Mouse (Mus musculus) MEL (cell line): ENCODE measurements at regions not wholly inside any gene's neighbourhood (a gene's known extent, or its start where the extent isn't known, plus 50 kb on each side); places are given as distances from the start of the nearest gene placed in this dataset.

Experiments
- DNase-seq: peaks from one replicate; pipeline ENCODE4 v3.0.0; 2011; ENCODE audit warnings: low read depth, low spot score
- H3K27ac ChIP-seq: 2 replicates; pipeline ENCODE4 v1.5.1; 2012; ENCODE audit warnings: low read depth, mild to moderate bottlenecking, control low read depth, low read length, moderate library complexity; ENCODE audit not compliant: control insufficient read depth
- H3K27me3 ChIP-seq, 2 experiments: fragments of 150-350 bp in 1 of 2; sonication (generic) in 1 of 2; 2 replicates each; pipeline ENCODE4 v1.6.1; 2012; ENCODE audit warnings: low read length in 2 of 2, mild to moderate bottlenecking in 2 of 2, improper control_type of control experiment in 1 of 2, moderate library complexity in 1 of 2; ENCODE audit not compliant: insufficient read depth in 2 of 2, control insufficient read depth in 1 of 2
- H3K36me3 ChIP-seq, 2 experiments: 2 replicates each; pipeline ENCODE4 v1.6.1; 2012 to 2014; ENCODE audit warnings: low read length in 2 of 2, improper control_type of control experiment in 1 of 2, inconsistent platforms in 1 of 2, mild to moderate bottlenecking in 1 of 2; ENCODE audit not compliant: insufficient read depth in 2 of 2, control insufficient read depth in 1 of 2
- H3K4me1 ChIP-seq, 2 experiments: fragments of 150-350 bp in 1 of 2; sonication (generic) in 1 of 2; 2 replicates each; pipeline ENCODE4 v1.6.1; 2012; ENCODE audit warnings: low read length in 2 of 2, improper control_type of control experiment in 1 of 2, mild to moderate bottlenecking in 1 of 2; ENCODE audit not compliant: insufficient read depth in 2 of 2, control insufficient read depth in 1 of 2
- H3K4me3 ChIP-seq, 2 experiments: fragments of 150-350 bp in 1 of 2; sonication (generic) in 1 of 2; 2 replicates each; pipeline ENCODE4 v1.5.1; 2012; ENCODE audit warnings: low read depth in 2 of 2, low read length in 2 of 2, mild to moderate bottlenecking in 2 of 2, moderate library complexity in 2 of 2, control low read depth in 1 of 2, improper control_type of control experiment in 1 of 2; ENCODE audit not compliant: control insufficient read depth in 1 of 2, insufficient read depth in 1 of 2
- H3K79me2 ChIP-seq: 2 replicates; pipeline ENCODE4 v1.6.1; 2012; ENCODE audit warnings: mild to moderate bottlenecking, low read length, moderate library complexity; ENCODE audit not compliant: control insufficient read depth, poor library complexity, insufficient read depth
- H3K9ac ChIP-seq: 2 replicates; pipeline ENCODE4 v1.6.1; 2012; ENCODE audit warnings: low read depth, mild to moderate bottlenecking, control low read depth, low read length, moderate library complexity; ENCODE audit not compliant: control insufficient read depth, poor library complexity, severe bottlenecking
- H3K9me3 ChIP-seq: fragments of 150-350 bp; sonication (generic); replicated peaks from 2 replicates; pipeline ENCODE4 v1.6.1; 2012; ENCODE audit warnings: mild to moderate bottlenecking, low read length, improper control_type of control experiment, moderate library complexity; ENCODE audit not compliant: insufficient read depth
- BHLHE40 ChIP-seq: IDR thresholded peaks from 2 replicates; pipeline ENCODE4 v1.6.1; 2012; ENCODE audit warnings: low read depth, mild to moderate bottlenecking, inconsistent platforms, low read length, improper control_type of control experiment, borderline replicate concordance
- CHD2 ChIP-seq: IDR thresholded peaks from 2 replicates; pipeline ENCODE4 v1.6.1; 2011; ENCODE audit warnings: low read length, improper control_type of control experiment
- CTCF ChIP-seq, 3 experiments: IDR thresholded peaks in 2 of 3; conservative IDR thresholded peaks in 1 of 3; 2 replicates each; pipeline ENCODE4 v1.5.1; 2011 to 2012; ENCODE audit warnings: low read length in 3 of 3, low read depth in 2 of 3, mild to moderate bottlenecking in 2 of 3, improper control_type of control experiment in 1 of 3, inconsistent platforms in 1 of 3, mixed read lengths in 1 of 3, moderate library complexity in 1 of 3; ENCODE audit not compliant: control insufficient read depth in 1 of 3, insufficient read depth in 1 of 3, poor library complexity in 1 of 3, severe bottlenecking in 1 of 3
- E2F4 ChIP-seq: IDR thresholded peaks from 2 replicates; pipeline ENCODE4 v1.6.1; 2011; ENCODE audit warnings: low read depth, low read length, improper control_type of control experiment, borderline replicate concordance
- EP300 ChIP-seq, 2 experiments: IDR thresholded peaks; 2 replicates each; pipeline ENCODE4 v1.6.1; 2011; ENCODE audit warnings: improper control_type of control experiment in 2 of 2, low read length in 2 of 2, low read depth in 1 of 2, mild to moderate bottlenecking in 1 of 2
- ETS1 ChIP-seq: IDR thresholded peaks from 2 replicates; pipeline ENCODE4 v1.6.1; 2012; ENCODE audit warnings: low read depth, mild to moderate bottlenecking, inconsistent platforms, low read length, improper control_type of control experiment, moderate library complexity
- GABPA ChIP-seq: IDR thresholded peaks from 2 replicates; pipeline ENCODE4 v1.6.1; 2012; ENCODE audit warnings: low read depth, mild to moderate bottlenecking, inconsistent platforms, low read length, improper control_type of control experiment, moderate library complexity
- GATA1 ChIP-seq: IDR thresholded peaks from 2 replicates; pipeline ENCODE4 v1.6.1; 2011; ENCODE audit warnings: low read depth, low read length, improper control_type of control experiment
- JUND ChIP-seq: IDR thresholded peaks from 2 replicates; pipeline ENCODE4 v1.6.1; 2011; ENCODE audit warnings: low read depth, mild to moderate bottlenecking, improper control_type of control experiment, low read length
- MAFK ChIP-seq: IDR thresholded peaks from 2 replicates; pipeline ENCODE4 v1.6.1; 2011; ENCODE audit warnings: low read depth, mild to moderate bottlenecking, low read length, improper control_type of control experiment, borderline replicate concordance
- MYB ChIP-seq: IDR thresholded peaks from 2 replicates; pipeline ENCODE4 v1.6.1; 2011; ENCODE audit warnings: mild to moderate bottlenecking, low read depth, low read length, improper control_type of control experiment
- MYC ChIP-seq: IDR thresholded peaks from 2 replicates; pipeline ENCODE4 v1.6.1; 2011; ENCODE audit warnings: low read depth, mild to moderate bottlenecking, low read length, improper control_type of control experiment, moderate library complexity
- POLR2A ChIP-seq, 2 experiments: IDR thresholded peaks; 2 replicates each; pipeline ENCODE4 v1.6.1; 2011 to 2012; ENCODE audit warnings: low read length in 2 of 2, mild to moderate bottlenecking in 2 of 2, control low read depth in 1 of 2, improper control_type of control experiment in 1 of 2, low read depth in 1 of 2, moderate library complexity in 1 of 2; ENCODE audit not compliant: control insufficient read depth in 1 of 2, insufficient read depth in 1 of 2, poor library complexity in 1 of 2
- POLR2AphosphoS2 ChIP-seq: IDR thresholded peaks from 2 replicates; pipeline ENCODE4 v1.6.1; 2011; ENCODE audit warnings: low read length, improper control_type of control experiment
- POLR2AphosphoS5 ChIP-seq: IDR thresholded peaks from 2 replicates; pipeline ENCODE4 v1.6.1; 2012; ENCODE audit warnings: low read depth, borderline replicate concordance, mild to moderate bottlenecking, inconsistent platforms, low read length, moderate library complexity, mixed read lengths
- RCOR1 ChIP-seq: IDR thresholded peaks from 2 replicates; pipeline ENCODE4 v1.6.1; 2012; ENCODE audit warnings: low read depth, mild to moderate bottlenecking, inconsistent platforms, low read length, improper control_type of control experiment
- SIN3A ChIP-seq: IDR thresholded peaks from 2 replicates; pipeline ENCODE4 v1.6.1; 2012; ENCODE audit warnings: low read length, improper control_type of control experiment, inconsistent platforms
- TAL1 ChIP-seq: IDR thresholded peaks from 2 replicates; pipeline ENCODE4 v1.6.1; 2012; ENCODE audit warnings: mild to moderate bottlenecking, inconsistent platforms, low read length, moderate library complexity, mixed read lengths
- USF1 ChIP-seq: IDR thresholded peaks from 2 replicates; pipeline ENCODE4 v1.6.1; 2014; ENCODE audit warnings: low read depth, mild to moderate bottlenecking, inconsistent platforms, low read length, improper control_type of control experiment, moderate library complexity
- USF2 ChIP-seq, 2 experiments: IDR thresholded peaks; 2 replicates each; pipeline ENCODE4 v1.6.1; 2011 to 2012; ENCODE audit warnings: improper control_type of control experiment in 2 of 2, low read length in 2 of 2, borderline replicate concordance in 1 of 2, inconsistent platforms in 1 of 2, low read depth in 1 of 2, mild to moderate bottlenecking in 1 of 2; ENCODE audit not compliant: insufficient read depth in 1 of 2
- ZMIZ1 ChIP-seq: IDR thresholded peaks from 2 replicates; pipeline ENCODE4 v1.6.1; 2012; ENCODE audit warnings: low read depth, mild to moderate bottlenecking, inconsistent platforms, low read length, improper control_type of control experiment, moderate library complexity
- ZNF384 ChIP-seq: IDR thresholded peaks from 2 replicates; pipeline ENCODE4 v1.6.1; 2012; ENCODE audit warnings: low read depth, mild to moderate bottlenecking, inconsistent platforms, low read length, improper control_type of control experiment

GRCm38 (mm10) chr11:19616520-19616919 lies 307.7 kb upstream of the Spred2 start:
- no peaks in the 10 kb centered on the region for H3K79me2 ChIP-seq
- no peaks in the 10 kb centered on the region for H3K36me3 ChIP-seq
- DNase-seq, result no peak
- no peak overlapping the region for H3K9ac ChIP-seq
- TF ChIP-seq USF2 (IDR thresholded peaks at IDR 0.05; ENCODE audit: borderline replicate concordance in 1 of 2, insufficient read depth in 1 of 2, low read depth in 1 of 2, low read length in 2 of 2) (no peak), ETS1 (no peak), E2F4 (no peak), POLR2AphosphoS5 (no peak), SIN3A (no peak), JUND (no peak), CTCF (IDR thresholded peaks at IDR 0.05 in 2 of 3, conservative IDR thresholded peaks at IDR 0.05 in 1 of 3; ENCODE audit: control insufficient read depth in 1 of 3, insufficient read depth in 1 of 3, low read depth in 2 of 3, low read length in 3 of 3, poor library complexity in 1 of 3, severe bottlenecking in 1 of 3) (no peak), MYC (no peak), GABPA (no peak), GATA1 (no peak), ZNF384 (no peak), TAL1 (no peak), BHLHE40 (no peak), CHD2 (no peak), POLR2AphosphoS2 (no peak), POLR2A (IDR thresholded peaks at IDR 0.05; ENCODE audit: control insufficient read depth in 1 of 2, insufficient read depth in 1 of 2, low read depth in 1 of 2, low read length in 2 of 2, poor library complexity in 1 of 2) (no peak), MYB (no peak), EP300 (IDR thresholded peaks at IDR 0.05; ENCODE audit: low read depth in 1 of 2, low read length in 2 of 2) (no peak), ZMIZ1 (no peak)
- H3K9me3 ChIP-seq, result no peaks in the 10 kb centered on the region
- no peak overlapping the region for H3K27ac ChIP-seq
- H3K27me3 ChIP-seq, result no peaks in the 10 kb centered on the region; a peak in 1 of 4 replicates
- no peak overlapping the region for H3K4me3 ChIP-seq
- no peaks in the 10 kb centered on the region for H3K4me1 ChIP-seq

DNA sequence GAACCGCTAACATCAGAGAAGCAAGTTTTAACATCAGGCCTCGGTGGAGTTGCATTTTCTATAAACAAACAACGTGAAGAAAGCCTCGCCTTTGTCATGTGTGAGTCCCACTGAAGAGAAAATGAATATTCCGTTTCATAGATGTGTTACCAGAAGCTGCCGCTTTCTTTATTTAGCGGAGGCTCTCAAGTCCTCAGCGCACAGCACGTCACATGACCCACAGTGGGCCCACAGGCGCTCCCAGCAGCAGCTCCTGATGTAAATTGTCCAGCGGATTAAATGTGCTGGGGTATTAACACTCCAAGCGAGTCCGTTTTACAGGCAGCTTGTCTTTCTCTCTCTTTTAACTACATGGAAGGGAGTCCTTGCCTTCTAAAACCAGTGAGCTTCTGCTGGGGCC lies 304.7 kb upstream of the Spred2 start:
- no peaks in the 10 kb centered on the region for H3K36me3 ChIP-seq
- no peaks in the 10 kb centered on the region for H3K4me1 ChIP-seq
- no peak for TF ChIP-seq GATA1
- no peak for TF ChIP-seq ZMIZ1
- TF ChIP-seq RCOR1, result no peak
- TF ChIP-seq SIN3A, result no peak
- no peak for TF ChIP-seq USF1
- no peak for TF ChIP-seq MAFK
- TF ChIP-seq CHD2, result no peak
- TF ChIP-seq TAL1, result no peak
- TF ChIP-seq MYC, result no peak
- TF ChIP-seq POLR2AphosphoS5, result no peak
- TF ChIP-seq EP300 (IDR thresholded peaks at IDR 0.05; ENCODE audit: low read depth in 1 of 2, low read length in 2 of 2), result no peak
- no peak for TF ChIP-seq POLR2AphosphoS2

More for the DNA sequence above, 304.7 kb upstream of the Spred2 start:
- no peaks in the 10 kb centered on the region; a peak in 1 of 4 replicates for H3K27me3 ChIP-seq
- H3K9ac ChIP-seq, result no peak overlapping the region
- no peak overlapping the region for H3K4me3 ChIP-seq
- no peak overlapping the region for H3K27ac ChIP-seq
- no peaks in the 10 kb centered on the region for H3K9me3 ChIP-seq
- H3K79me2 ChIP-seq, result no peaks in the 10 kb centered on the region
- DNase-seq, result no peak
